Mouse (Mus musculus) telencephalon, adult 2 months (tissue): ENCODE measurements around the gene Ptprn2.

Experiments
- DNase-seq: peaks from one replicate; pipeline ENCODE4 v3.0.0-alpha.2; 2011; ENCODE audit warnings: low read depth, low spot score

Ptprn2 gene

DNA sequence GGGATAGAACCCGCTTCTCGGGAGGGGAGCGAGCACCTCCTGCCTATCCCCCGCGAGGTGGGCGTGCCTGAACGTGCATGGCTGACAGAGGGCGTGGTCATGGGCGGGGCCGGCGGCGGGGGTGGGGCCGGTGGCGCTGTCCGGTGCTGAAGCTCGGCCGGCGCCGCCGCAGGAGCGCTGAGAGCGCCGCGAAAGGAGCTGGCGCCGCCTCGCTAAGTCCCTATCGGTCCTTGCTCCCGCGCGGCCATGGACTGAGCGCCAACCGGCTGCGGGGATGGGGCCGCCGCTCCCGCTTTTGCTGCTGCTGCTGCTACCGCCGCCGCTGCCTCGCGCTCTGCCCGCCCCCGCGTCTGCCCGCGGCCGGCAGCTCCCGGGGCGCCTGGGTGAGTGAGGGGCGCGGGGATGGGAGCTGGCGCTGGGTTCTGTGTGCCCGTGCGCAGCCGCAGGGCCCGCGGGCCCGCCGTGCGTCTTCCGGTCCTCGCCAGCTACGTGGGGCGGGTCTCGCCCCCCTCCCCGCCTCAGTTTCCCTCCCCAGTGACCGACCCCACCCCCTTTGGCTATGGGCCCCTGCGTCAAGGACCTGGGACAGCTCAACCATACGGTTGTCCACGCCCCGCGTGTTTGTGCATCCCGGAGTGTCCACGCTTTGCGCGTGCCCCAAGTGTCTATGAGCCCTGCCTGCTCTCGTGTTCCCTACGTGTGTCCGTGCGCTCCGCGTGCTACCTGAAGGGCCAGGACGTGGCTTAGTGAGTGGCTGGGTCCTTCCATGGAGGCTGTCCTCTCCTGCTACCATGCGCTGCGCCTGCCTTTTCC lies at the start of gene Ptprn2:
Gene Ptprn2, plus strand, starts transcription at position 130 of the 813 bp plus-strand sequence.
- DNase-seq: peak; percentile 48

GRCm38 (mm10) chr12:116436125-116436524 lies 49.4 kb upstream of the Ptprn2 start:
- DNase-seq: no peak

- DNase-seq: no peak
These were observed 46.9 kb upstream of the Ptprn2 start for GRCm38 (mm10) chr12:116438591-116438990.

DNA sequence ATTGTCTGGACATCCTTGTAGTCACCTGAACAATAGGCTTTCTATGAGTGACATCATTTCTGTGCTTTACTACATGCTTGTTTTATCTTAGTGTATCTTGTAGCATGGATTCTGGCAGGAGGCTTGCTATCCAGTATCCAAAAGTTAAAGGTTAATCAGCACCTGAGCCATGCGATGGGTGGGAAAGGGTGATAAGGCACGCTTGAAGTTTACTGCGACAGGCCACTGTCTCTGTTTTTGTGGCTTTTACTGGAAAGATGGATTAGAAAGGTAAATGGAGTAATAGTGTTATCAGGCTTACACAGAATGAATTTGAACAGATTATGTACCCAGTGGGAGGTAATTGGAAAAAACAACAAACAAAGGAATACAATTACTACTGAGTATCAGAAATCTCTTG lies 43.3 kb upstream of the Ptprn2 start:
- DNase-seq: no peak

- no peak for DNase-seq
These were observed 36.0 kb upstream of the Ptprn2 start for GRCm38 (mm10) chr12:116449536-116449935.

- no peak for DNase-seq
These were observed 25.0 kb upstream of the Ptprn2 start for GRCm38 (mm10) chr12:116460379-116461065.

DNA sequence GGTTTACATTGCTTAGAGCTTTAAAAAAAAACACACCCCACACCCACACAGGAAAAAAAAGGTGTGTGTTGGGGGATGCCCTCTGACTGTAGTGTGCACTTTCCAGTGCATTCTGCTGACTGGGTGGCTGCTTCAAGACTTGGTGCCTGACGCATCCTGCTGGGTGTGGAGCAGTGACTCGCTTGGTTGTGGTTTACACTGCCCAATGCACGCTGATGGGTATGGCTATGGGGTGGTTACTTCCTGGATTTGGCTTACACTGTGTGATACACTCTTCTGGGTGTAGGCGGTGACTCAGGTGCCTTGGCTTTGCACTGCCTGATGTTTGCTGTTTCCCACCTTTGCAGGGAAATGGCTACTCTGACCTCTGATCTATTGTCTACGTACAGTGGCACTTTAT lies 18.5 kb upstream of the Ptprn2 start:
- DNase-seq: no peak

DNA sequence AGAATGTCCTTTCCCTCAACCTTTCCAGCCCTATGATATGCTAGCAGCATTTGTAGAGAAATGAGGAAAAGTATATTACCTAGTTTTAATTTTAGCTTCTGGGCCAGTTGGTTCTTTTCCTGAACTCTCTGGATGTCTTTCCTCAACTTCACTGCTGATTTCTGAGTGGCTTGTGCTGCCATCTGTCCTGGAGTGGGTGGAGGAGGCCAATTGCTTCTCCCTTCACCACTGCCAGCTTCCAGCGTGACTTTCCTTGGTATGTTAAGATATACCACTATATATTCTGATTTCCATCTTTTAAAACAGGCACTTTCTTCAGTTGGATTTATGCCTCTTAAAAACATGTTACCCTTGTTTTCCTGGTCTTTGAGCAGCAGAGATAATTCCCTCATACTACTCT lies 17.2 kb upstream of the Ptprn2 start:
- DNase-seq: no peak

DNA sequence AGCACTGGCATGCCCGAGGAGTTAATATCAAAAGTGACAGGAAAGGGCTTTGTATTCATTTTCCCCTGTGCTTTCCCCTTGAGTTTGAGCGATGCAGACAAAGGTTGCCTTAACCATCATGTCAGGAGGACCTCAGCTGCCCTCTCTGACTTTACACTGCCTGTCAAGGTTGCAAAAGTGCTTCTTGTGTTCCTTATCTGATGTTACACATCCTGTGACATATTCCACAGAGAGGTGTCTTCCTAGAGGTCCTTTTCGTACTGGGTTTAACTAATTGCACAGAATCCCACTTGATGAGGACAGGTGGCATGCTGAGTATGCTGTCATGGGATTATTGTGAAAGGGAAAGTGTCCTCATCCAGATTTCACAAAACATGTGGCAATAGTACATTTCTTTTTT lies 16.4 kb upstream of the Ptprn2 start:
- DNase-seq: no peak

- DNase-seq: no peak
These were observed 12.3 kb upstream of the Ptprn2 start for GRCm38 (mm10) chr12:116473264-116473663.

GRCm38 (mm10) chr12:116473761-116474160 lies 11.8 kb upstream of the Ptprn2 start:
- DNase-seq: no peak

- no peak for DNase-seq
These were observed 10.8 kb upstream of the Ptprn2 start for GRCm38 (mm10) chr12:116474676-116475075.

GRCm38 (mm10) chr12:116478771-116479170 lies 6.7 kb upstream of the Ptprn2 start:
- no peak for DNase-seq

GRCm38 (mm10) chr12:116481921-116482320 lies 3.6 kb upstream of the Ptprn2 start:
- DNase-seq: no peak

DNA sequence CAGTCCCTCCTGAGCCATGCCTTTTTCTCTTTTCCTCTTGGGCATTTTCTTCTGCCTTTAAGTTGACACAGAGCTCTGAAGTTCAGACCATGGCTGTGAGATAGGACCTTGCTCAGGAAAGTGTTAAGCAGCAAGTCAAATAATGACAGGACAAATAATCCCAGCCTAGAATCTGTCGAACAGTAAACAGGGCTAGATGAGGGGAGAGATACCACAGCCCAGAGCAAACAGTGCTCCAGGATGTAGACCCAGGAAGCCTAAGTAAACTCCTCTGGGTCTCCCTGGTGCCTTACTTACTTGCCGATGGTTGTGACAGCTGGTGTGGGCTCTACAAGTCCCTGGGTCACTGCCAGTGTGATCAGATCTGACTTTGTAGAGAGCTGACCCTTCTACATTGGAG lies 1.9 kb upstream of the Ptprn2 start:
- no peak for DNase-seq

DNA sequence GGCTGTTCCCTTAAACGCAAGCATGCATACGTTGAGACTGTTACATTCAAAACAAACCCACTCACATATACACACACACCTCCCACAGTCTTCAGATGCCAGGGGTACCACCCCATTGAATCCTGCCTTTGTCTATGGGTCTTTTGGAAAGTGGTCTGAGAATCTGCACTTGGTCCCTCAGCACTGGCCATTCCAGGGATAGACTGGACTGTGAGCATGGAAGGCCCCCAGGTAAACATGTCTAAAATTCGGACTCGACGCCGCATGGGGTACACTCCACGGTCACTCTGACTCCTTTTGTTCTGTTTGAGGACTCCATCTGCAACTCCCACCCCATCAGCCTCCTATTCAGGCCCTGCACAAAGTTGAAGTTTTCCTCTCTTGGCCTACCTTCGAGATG lies 529 bp upstream of the Ptprn2 start:
- DNase-seq: no peak

DNA sequence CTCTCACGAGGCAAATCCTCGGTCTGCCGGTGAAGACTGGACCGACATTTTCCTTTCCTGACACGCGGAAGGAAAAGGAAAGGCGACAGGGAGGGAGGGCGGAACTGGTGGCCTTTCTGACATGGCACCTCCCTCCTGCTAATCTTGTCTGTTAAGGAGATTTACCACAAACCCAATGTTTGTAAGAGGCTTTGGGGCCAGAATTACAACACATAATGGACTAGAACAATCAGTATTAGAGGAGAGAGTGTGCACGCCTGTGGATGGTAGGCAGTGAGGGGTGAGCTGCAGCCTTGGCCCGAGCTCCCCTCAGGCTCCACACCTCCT lies 847 bp downstream of the Ptprn2 start:
- peak; percentile 38 for DNase-seq

GRCm38 (mm10) chr12:116488836-116489235 lies 3.3 kb downstream of the Ptprn2 start:
- peak; percentile 86 for DNase-seq

GRCm38 (mm10) chr12:116490575-116491356 lies 5.2 kb downstream of the Ptprn2 start:
- DNase-seq: no peak

- no peak for DNase-seq
These were observed 13.1 kb downstream of the Ptprn2 start for GRCm38 (mm10) chr12:116498666-116499065.

DNA sequence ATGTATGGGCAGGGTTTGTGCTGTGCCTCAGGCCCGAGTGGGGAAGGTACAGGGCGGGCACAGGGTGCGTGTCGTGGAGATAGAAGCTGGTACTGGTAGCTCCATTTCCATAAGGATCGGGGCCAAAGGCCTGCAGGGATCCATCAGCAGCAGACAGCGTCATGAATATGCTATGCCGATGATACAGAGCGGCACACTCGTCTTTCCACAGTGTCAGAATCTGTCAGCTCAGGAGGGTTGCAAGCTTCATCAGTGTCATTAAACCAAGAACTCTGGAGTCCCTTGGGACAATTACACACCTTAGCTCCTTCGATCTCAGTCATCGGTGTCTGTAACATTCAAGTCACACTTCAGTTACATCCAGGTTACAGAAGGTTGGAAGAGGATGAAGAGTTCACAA lies 15.1 kb downstream of the Ptprn2 start:
- DNase-seq: no peak

DNA sequence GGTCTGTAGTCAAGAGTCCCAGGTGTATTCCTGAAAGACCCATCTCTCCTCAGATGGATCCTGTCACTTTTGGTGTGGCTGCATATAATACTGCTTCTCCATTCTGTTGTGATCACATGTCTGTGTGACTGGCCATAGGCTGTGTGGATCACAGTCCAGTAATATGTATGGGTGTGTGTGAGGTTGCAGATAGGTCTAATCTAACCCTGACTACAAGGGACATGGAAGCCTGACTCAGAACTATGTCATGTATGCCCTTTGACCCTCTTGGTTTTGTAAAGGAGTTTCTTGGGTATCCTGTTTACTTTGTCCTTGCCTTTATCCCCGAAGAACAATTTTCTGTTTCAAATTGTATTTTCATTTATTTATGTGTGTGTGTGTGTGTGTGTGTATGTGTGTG lies 27.0 kb downstream of the Ptprn2 start:
- DNase-seq: no peak
